Mouse (Mus musculus) neural tube, embryonic 15.5 days (tissue): Measurements from ENCODE around the gene Etnk1. TPM values are rescaled to one million over a fixed set of nuclear protein-coding genes. Genes with fewer than 3 reads are reported as not detected.
A peak's percentile ranks its signal among the peaks of the same experiment; 100 is the strongest.
"Not testable (repeated sequence)": the region's sequence is repeated elsewhere in the genome, so short reads cannot be mapped to it uniquely, and the experiment has no call there.

ENCODE experiments used
- ATAC-seq: fragments of 200-750 bp; cut with Nextera tagmentation; 2 replicates; pipeline ENCODE4 v1.8.0; 2017; ENCODE audit warnings: mild to moderate bottlenecking, moderate TSS enrichment, moderate library complexity; ENCODE audit not compliant: low FRiP score
- H3K27ac ChIP-seq: fragments of 300-500 bp; sonication (generic); replicated peaks from 2 replicates; pipeline ENCODE4 v1.5.1; 2015; ENCODE audit warnings: mild to moderate bottlenecking, inconsistent platforms
- H3K27me3 ChIP-seq: fragments of 300-500 bp; sonication (generic); replicated peaks from 2 replicates; pipeline ENCODE4 v1.6.1; 2015; ENCODE audit warnings: inconsistent platforms
- H3K36me3 ChIP-seq: fragments of 300-500 bp; sonication (generic); 2 replicates; pipeline ENCODE4 v1.6.1; 2015; ENCODE audit warnings: inconsistent platforms
- H3K4me1 ChIP-seq: fragments of 300-500 bp; sonication (generic); 2 replicates; pipeline ENCODE4 v1.6.1; 2015; ENCODE audit warnings: inconsistent platforms
- H3K4me2 ChIP-seq: fragments of 300-500 bp; sonication (generic); 2 replicates; pipeline ENCODE4 v1.6.1; 2015; ENCODE audit warnings: inconsistent platforms, mild to moderate bottlenecking, moderate library complexity
- H3K4me3 ChIP-seq: fragments of 300-500 bp; sonication (generic); replicated peaks from 2 replicates; pipeline ENCODE4 v1.5.1; 2015; ENCODE audit warnings: mild to moderate bottlenecking, inconsistent platforms
- H3K9ac ChIP-seq: fragments of 300-500 bp; sonication (generic); replicated peaks from 2 replicates; pipeline ENCODE4 v1.6.1; 2015; ENCODE audit warnings: mild to moderate bottlenecking, inconsistent platforms
- H3K9me3 ChIP-seq: fragments of 300-500 bp; sonication (generic); replicated peaks from 2 replicates; pipeline ENCODE4 v1.6.1; 2016; ENCODE audit warnings: inconsistent platforms
- WGBS: fragments of 180-500 bp; shearing (Covaris S2); methylation state at CpG from one replicate; pipeline ENCODE4 v1.1.7; 2015; ENCODE audit warnings: mixed read lengths; 5-methylcytosine and 5-hydroxymethylcytosine counted together
- polyA plus RNA-seq: library from polyadenylated mRNA; unstranded; fragments of >200 nt; fragmentation: Nextera tagmentation; extraction: Ambion mirVana; gene quantifications from 2 replicates; pipeline ENCODE4 v1.2.1, GENCODE M21; 2015

Gene Etnk1
- polyA plus RNA-seq, 1 experiment from 2014 or later: 42.0 TPM

GRCm38 (mm10) chr6:143139417-143139816 is 27.6 kb upstream of the Etnk1 start:
- no peak overlapping the region for H3K27ac ChIP-seq
- no peak overlapping the region for H3K4me3 ChIP-seq
- H3K27me3 ChIP-seq: no peaks in the 10 kb centered on the region
- H3K4me1 ChIP-seq: peaks cover 5% of the 10 kb centered on the region; the same call in 1 of the 2 replicates
- no peak overlapping the region for H3K9ac ChIP-seq
- H3K4me2 ChIP-seq: no peak overlapping the region
- H3K9me3 ChIP-seq: no peaks in the 10 kb centered on the region
- ATAC-seq: no peak
- H3K36me3 ChIP-seq: no peaks in the 10 kb centered on the region
- WGBS: 93% methylated on average over 2 of the region's 2 CpGs

GRCm38 (mm10) chr6:143140884-143141283 is 26.1 kb upstream of the Etnk1 start:
- WGBS: 85% methylated on average over 9 of the region's 9 CpGs
- no peak for ATAC-seq

GRCm38 (mm10) chr6:143141624-143142592 is 25.1 kb upstream of the Etnk1 start:
- ATAC-seq, H3K27me3 ChIP-seq, H3K36me3 ChIP-seq, H3K27ac ChIP-seq, H3K9ac ChIP-seq, H3K4me2 ChIP-seq, H3K9me3 ChIP-seq, H3K4me3 ChIP-seq: not testable (repeated sequence)
- peaks cover 12% of the 10 kb centered on the region; the same call in 1 of the 2 replicates for H3K4me1 ChIP-seq
- 78% methylated on average over 10 of the region's 10 CpGs for WGBS

More at GRCm38 (mm10) chr6:143140884-143141283, 26.1 kb upstream of the Etnk1 start:
- Histone ChIP-seq H3K4me1 (peaks cover 12% of the 10 kb centered on the region; the same call in 1 of the 2 replicates), H3K36me3 (no peaks in the 10 kb centered on the region), H3K9ac (no peak overlapping the region), H3K4me2 (no peak overlapping the region), H3K9me3 (no peaks in the 10 kb centered on the region), H3K4me3 (no peak overlapping the region), H3K27ac (no peak overlapping the region), H3K27me3 (no peaks in the 10 kb centered on the region)

- Histone ChIP-seq H3K27me3 (no peaks in the 10 kb centered on the region), H3K36me3 (no peaks in the 10 kb centered on the region), H3K9me3 (no peaks in the 10 kb centered on the region; the same call in 1 of the 2 replicates), H3K9ac (no peak overlapping the region), H3K27ac (no peak overlapping the region), H3K4me3 (no peak overlapping the region), H3K4me1 (peaks cover 12% of the 10 kb centered on the region; the same call in 1 of the 2 replicates), H3K4me2 (no peak overlapping the region)
- ATAC-seq: no peak
- 92% methylated on average over 4 of the region's 4 CpGs for WGBS
These were observed 24.2 kb upstream of the Etnk1 start for GRCm38 (mm10) chr6:143142861-143143260.

- ATAC-seq: no peak
- no peaks in the 10 kb centered on the region; the same call in 1 of the 2 replicates for H3K9me3 ChIP-seq
- peak overlapping the region; percentile 42 for H3K4me3 ChIP-seq
- WGBS: 74% methylated on average over 9 of the region's 9 CpGs
- peak overlapping the region; percentile 68 for H3K4me2 ChIP-seq
- H3K27me3 ChIP-seq: no peaks in the 10 kb centered on the region
- H3K4me1 ChIP-seq: peaks cover 12% of the 10 kb centered on the region; the same call in 1 of the 2 replicates
- no peak overlapping the region for H3K9ac ChIP-seq
- H3K36me3 ChIP-seq: no peaks in the 10 kb centered on the region
- no peak overlapping the region for H3K27ac ChIP-seq
These were observed 23.7 kb upstream of the Etnk1 start for GRCm38 (mm10) chr6:143143321-143143720.

- peaks cover 12% of the 10 kb centered on the region; the same call in 1 of the 2 replicates for H3K4me1 ChIP-seq
- H3K36me3 ChIP-seq: no peaks in the 10 kb centered on the region
- H3K27me3 ChIP-seq: no peaks in the 10 kb centered on the region
- peak overlapping the region; percentile 68 for H3K4me2 ChIP-seq
- no peak overlapping the region for H3K27ac ChIP-seq
- H3K9ac ChIP-seq: peak overlapping the region; percentile 42; the same call in 1 of the 2 replicates
- 19% methylated on average over 19 of the region's 19 CpGs for WGBS
- H3K4me3 ChIP-seq: peak overlapping the region; percentile 42
- ATAC-seq: peak; percentile 63
- H3K9me3 ChIP-seq: no peaks in the 10 kb centered on the region; the same call in 1 of the 2 replicates
These were observed 23.2 kb upstream of the Etnk1 start for GRCm38 (mm10) chr6:143143775-143144273.

- 79% methylated on average over 2 of the region's 2 CpGs for WGBS
- peaks cover 12% of the 10 kb centered on the region; the same call in 1 of the 2 replicates for H3K4me1 ChIP-seq
These were observed 22.5 kb upstream of the Etnk1 start for GRCm38 (mm10) chr6:143144556-143144955.

GRCm38 (mm10) chr6:143145051-143145450 is 22.0 kb upstream of the Etnk1 start:
- Histone ChIP-seq H3K4me3 (no peak overlapping the region), H3K9ac (no peak overlapping the region), H3K4me2 (no peak overlapping the region), H3K27me3 (no peaks in the 10 kb centered on the region), H3K9me3 (no peaks in the 10 kb centered on the region; the same call in 1 of the 2 replicates), H3K36me3 (no peaks in the 10 kb centered on the region), H3K4me1 (peaks cover 12% of the 10 kb centered on the region; the same call in 1 of the 2 replicates), H3K27ac (no peak overlapping the region)
- ATAC-seq: no peak
- WGBS: 56% methylated on average over 7 of the region's 7 CpGs

More at GRCm38 (mm10) chr6:143144556-143144955, 22.5 kb upstream of the Etnk1 start:
- Histone ChIP-seq H3K36me3 (no peaks in the 10 kb centered on the region), H3K4me3 (no peak overlapping the region), H3K9me3 (no peaks in the 10 kb centered on the region; the same call in 1 of the 2 replicates), H3K27me3 (no peaks in the 10 kb centered on the region), H3K9ac (no peak overlapping the region), H3K27ac (no peak overlapping the region), H3K4me2 (no peak overlapping the region)
- ATAC-seq: no peak

- H3K4me1 ChIP-seq: peaks cover 12% of the 10 kb centered on the region; the same call in 1 of the 2 replicates
- no peak overlapping the region for H3K9ac ChIP-seq
- no peak overlapping the region for H3K4me2 ChIP-seq
- no peak overlapping the region for H3K4me3 ChIP-seq
- H3K27me3 ChIP-seq: no peaks in the 10 kb centered on the region
- no peaks in the 10 kb centered on the region; the same call in 1 of the 2 replicates for H3K9me3 ChIP-seq
- no peak overlapping the region for H3K27ac ChIP-seq
- no peaks in the 10 kb centered on the region for H3K36me3 ChIP-seq
- 74% methylated on average over 8 of the region's 8 CpGs for WGBS
- ATAC-seq: no peak
These were observed 20.3 kb upstream of the Etnk1 start for GRCm38 (mm10) chr6:143146756-143147155.

- Histone ChIP-seq H3K9me3 (no peaks in the 10 kb centered on the region; the same call in 1 of the 2 replicates), H3K4me2 (no peak overlapping the region), H3K36me3 (no peaks in the 10 kb centered on the region), H3K27me3 (no peaks in the 10 kb centered on the region), H3K9ac (no peak overlapping the region), H3K4me3 (no peak overlapping the region), H3K4me1 (peaks cover 18% of the 10 kb centered on the region; the same call in 1 of the 2 replicates), H3K27ac (no peak overlapping the region)
- ATAC-seq: no peak
These were observed 18.2 kb upstream of the Etnk1 start for GRCm38 (mm10) chr6:143148868-143149267.

- H3K27ac ChIP-seq: no peak overlapping the region
- no peak overlapping the region for H3K9ac ChIP-seq
- H3K9me3 ChIP-seq: no peaks in the 10 kb centered on the region; the same call in 1 of the 2 replicates
- H3K27me3 ChIP-seq: no peaks in the 10 kb centered on the region
- ATAC-seq: no peak
- WGBS: 62% methylated on average over 5 of the region's 5 CpGs
- no peak overlapping the region for H3K4me2 ChIP-seq
- no peaks in the 10 kb centered on the region for H3K36me3 ChIP-seq
- no peak overlapping the region for H3K4me3 ChIP-seq
- peaks cover 15% of the 10 kb centered on the region; the same call in 1 of the 2 replicates for H3K4me1 ChIP-seq
These were observed 17.2 kb upstream of the Etnk1 start for GRCm38 (mm10) chr6:143149766-143150291.
